Mouse (Mus musculus) limb, embryonic 14.5 days (tissue): ENCODE results near the gene Arhgap9. TPM values are rescaled to one million over a fixed set of nuclear protein-coding genes. Genes with fewer than 3 reads are reported as not detected.

Experiments
- ATAC-seq: fragments of 200-750 bp; cut with Nextera tagmentation; 2 replicates; pipeline ENCODE4 v1.8.0; 2017; ENCODE audit warnings: low read depth, moderate number of reproducible peaks, moderate TSS enrichment; ENCODE audit not compliant: low FRiP score
- DNase-seq: peaks from one replicate; pipeline ENCODE4 v3.0.0-alpha.2; 2015; ENCODE audit warnings: low spot score
- H3K27ac ChIP-seq: fragments of 300-500 bp; sonication (generic); replicated peaks from 2 replicates; pipeline ENCODE4 v1.5.1; 2014; ENCODE audit warnings: low read depth, mild to moderate bottlenecking, low read length, moderate library complexity, mixed read lengths
- H3K27me3 ChIP-seq: fragments of 300-500 bp; sonication (generic); 2 replicates; pipeline ENCODE4 v1.6.1; 2014; ENCODE audit warnings: low read length, mixed read lengths; ENCODE audit not compliant: control insufficient read depth, insufficient read depth
- H3K36me3 ChIP-seq: fragments of 300-500 bp; sonication (generic); 2 replicates; pipeline ENCODE4 v1.6.1; 2014; ENCODE audit warnings: mild to moderate bottlenecking, low read length, moderate library complexity, mixed read lengths; ENCODE audit not compliant: control insufficient read depth, insufficient read depth
- H3K4me1 ChIP-seq: fragments of 300-500 bp; sonication (generic); 2 replicates; pipeline ENCODE4 v1.6.1; 2014; ENCODE audit warnings: antibody characterized with exemption, low read length, mixed read lengths; ENCODE audit not compliant: control insufficient read depth, insufficient read depth
- H3K4me2 ChIP-seq: fragments of 300-500 bp; sonication (generic); replicated peaks from 2 replicates; pipeline ENCODE4 v1.6.1; 2014; ENCODE audit warnings: low read depth, mild to moderate bottlenecking, low read length, moderate library complexity; ENCODE audit not compliant: severe bottlenecking
- H3K4me3 ChIP-seq: fragments of 300-500 bp; sonication (generic); replicated peaks from 2 replicates; pipeline ENCODE4 v1.5.1; 2014; ENCODE audit warnings: low read length
- H3K9ac ChIP-seq: fragments of 300-500 bp; sonication (generic); 2 replicates; pipeline ENCODE4 v1.6.1; 2014; ENCODE audit warnings: mild to moderate bottlenecking, low read depth, low read length, moderate library complexity; ENCODE audit not compliant: severe bottlenecking
- H3K9me3 ChIP-seq: fragments of 300-500 bp; sonication (generic); 2 replicates; pipeline ENCODE4 v1.6.1; 2016; ENCODE audit warnings: low read length; ENCODE audit not compliant: control insufficient read depth
- POLR2A ChIP-seq: fragments of 200-500 bp; IDR thresholded peaks from 2 replicates; pipeline ENCODE4 v1.8.0; 2012; ENCODE audit warnings: inconsistent platforms, mild to moderate bottlenecking, moderate library complexity, borderline replicate concordance; ENCODE audit not compliant: insufficient read depth, insufficient read length; ENCODE audit errors: extremely low read depth
- WGBS: fragments of 180-500 bp; shearing (Covaris S2); extraction: QIAGEN DNeasy Blood & Tissue Kit; methylation state at CpG from one replicate; pipeline ENCODE4 v1.1.7; 2014; 5-methylcytosine and 5-hydroxymethylcytosine counted together
- polyA plus RNA-seq, 2 experiments: library from polyadenylated mRNA; depleted of rRNA in 1 of 2; stranded (reverse) in 1 of 2; unstranded in 1 of 2; fragments of >200 nt; fragmentation: Nextera tagmentation in 1 of 2; extraction: Ambion mirVana in 1 of 2; gene quantifications; 2 replicates each; pipeline versions ENCODE4 v1.2.1 to v1.2.3; 2012 to 2014

Gene Arhgap9
- polyA plus RNA-seq, 2 experiments = 5.5 to 5.6 TPM

DNA sequence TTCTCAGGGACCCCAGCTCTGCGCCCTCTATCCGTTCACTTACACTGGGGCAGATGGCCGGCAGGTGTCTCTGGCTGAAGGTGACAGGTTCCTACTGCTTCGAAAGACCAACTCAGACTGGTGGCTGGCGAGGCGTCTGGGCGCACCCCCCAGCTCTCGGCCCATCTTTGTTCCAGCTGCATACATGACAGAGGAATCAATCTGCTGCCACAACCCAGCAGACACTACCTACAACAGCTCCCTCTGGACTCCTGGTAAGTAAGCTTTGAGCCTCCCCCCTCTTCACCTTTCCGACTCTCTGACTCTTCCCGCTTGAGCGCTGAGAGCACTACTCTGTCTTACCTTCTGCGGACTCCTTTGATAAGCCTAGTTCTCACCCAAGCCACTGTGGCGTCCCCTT is 414 bp downstream of the Arhgap9 start:
- Histone ChIP-seq H3K36me3 (no peaks in the 10 kb centered on the region), H3K9ac (no peak overlapping the region), H3K4me3 (no peak overlapping the region), H3K9me3 (no peaks in the 10 kb centered on the region), H3K27ac (no peak overlapping the region), H3K27me3 (peaks cover 15% of the 10 kb centered on the region), H3K4me1 (peaks cover 8% of the 10 kb centered on the region; the same call in 1 of the 2 replicates), H3K4me2 (no peak overlapping the region)
- DNase-seq (no peak), ATAC-seq (no peak)
- TF ChIP-seq POLR2A = no peak
- 51% methylated on average over 13 of the region's 13 CpGs for WGBS

DNA sequence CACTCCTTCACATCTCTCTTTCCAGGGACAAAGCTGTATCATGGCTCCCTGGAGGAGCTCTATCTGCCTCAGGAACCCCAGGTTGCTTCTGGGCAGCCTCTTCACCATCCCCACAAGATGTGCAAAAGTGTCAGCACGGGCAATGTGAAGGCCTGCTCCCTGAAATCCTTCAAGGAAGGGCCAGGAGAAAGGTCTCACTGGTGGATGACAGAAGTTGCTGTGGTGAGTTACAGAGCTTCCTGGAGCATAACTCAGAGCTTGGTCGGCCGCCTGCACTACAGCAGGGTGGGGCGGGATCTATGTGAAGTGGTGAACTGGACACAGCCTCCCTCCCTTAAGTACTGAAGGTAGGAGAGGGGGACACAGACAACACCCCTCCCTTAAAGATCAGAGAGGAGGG is 905 bp downstream of the Arhgap9 start:
- Histone ChIP-seq H3K4me3 (no peak overlapping the region), H3K4me1 (peaks cover 8% of the 10 kb centered on the region; the same call in 1 of the 2 replicates), H3K9me3 (no peaks in the 10 kb centered on the region), H3K4me2 (no peak overlapping the region), H3K27ac (no peak overlapping the region), H3K36me3 (no peaks in the 10 kb centered on the region), H3K27me3 (peaks cover 20% of the 10 kb centered on the region), H3K9ac (no peak overlapping the region)
- 63% methylated on average over 4 of the region's 4 CpGs for WGBS
- no peak for TF ChIP-seq POLR2A
- no peak for DNase-seq
- no peak for ATAC-seq

DNA sequence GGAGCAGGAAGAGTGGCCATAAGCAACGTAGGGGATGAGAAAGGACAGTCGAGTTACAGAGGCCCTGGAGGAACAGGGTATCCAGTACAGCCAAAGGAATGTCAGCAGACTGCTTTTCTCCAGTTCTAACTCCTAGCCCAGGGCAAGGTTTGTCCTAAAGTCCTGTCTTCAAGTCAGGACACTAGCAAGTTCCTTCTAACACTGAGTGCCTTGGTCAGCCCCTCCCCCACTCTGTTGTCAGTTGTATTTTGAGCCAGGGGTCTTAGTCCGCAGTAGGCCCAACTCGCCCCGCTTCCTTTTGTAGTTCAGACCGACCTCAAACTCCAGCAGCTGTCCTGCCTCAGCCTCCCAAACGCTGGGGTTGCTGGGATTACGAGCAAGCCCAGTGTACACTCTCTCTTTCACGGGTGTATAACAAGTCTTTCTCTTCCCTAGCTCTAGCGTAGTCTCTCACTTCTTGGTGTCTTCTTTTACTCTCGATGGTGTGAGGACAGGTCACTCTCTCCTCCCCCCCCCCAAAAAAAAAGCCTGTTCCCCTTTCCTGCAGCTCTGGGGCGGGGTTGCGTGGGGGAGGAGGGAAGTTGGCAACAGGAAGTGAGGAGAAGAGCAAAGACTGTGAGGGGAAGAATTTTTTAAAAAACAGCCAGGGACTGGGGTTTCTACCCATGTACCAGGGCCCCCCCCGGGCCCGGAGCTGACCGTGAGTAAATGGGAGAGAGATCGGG is 1.5 kb downstream of the Arhgap9 start:
- DNase-seq (no peak), ATAC-seq (no peak)
- peaks cover 23% of the 10 kb centered on the region for H3K27me3 ChIP-seq
- no peak overlapping the region for H3K4me3 ChIP-seq
- no peaks in the 10 kb centered on the region for H3K36me3 ChIP-seq
- no peak overlapping the region for H3K9ac ChIP-seq
- no peak overlapping the region for H3K4me2 ChIP-seq
- 74% methylated on average over 17 of the region's 17 CpGs for WGBS
- peaks cover 8% of the 10 kb centered on the region; the same call in 1 of the 2 replicates for H3K4me1 ChIP-seq
- H3K27ac ChIP-seq = no peak overlapping the region
- no peak for TF ChIP-seq POLR2A
- H3K9me3 ChIP-seq = no peaks in the 10 kb centered on the region

DNA sequence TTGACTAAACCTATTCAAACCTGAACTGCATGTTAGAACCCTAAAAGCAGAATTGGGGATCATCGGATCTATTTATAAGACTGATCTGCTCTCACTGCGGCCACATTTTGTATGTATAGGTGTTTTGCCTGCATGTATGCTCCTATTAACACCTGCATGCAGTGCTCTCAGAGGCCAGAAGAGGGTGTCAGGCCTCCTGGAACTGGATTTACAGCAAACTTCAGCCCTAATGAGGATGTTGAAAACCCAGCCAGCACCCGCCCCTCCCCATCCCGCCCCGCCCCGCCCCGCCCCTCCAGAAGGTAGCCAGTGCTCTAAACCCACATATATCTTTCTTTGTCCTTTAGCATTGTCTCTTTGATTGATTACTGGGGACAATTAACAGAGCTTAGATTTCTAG is 2.7 kb downstream of the Arhgap9 start:
- Histone ChIP-seq H3K4me3 (no peak overlapping the region), H3K4me1 (peaks cover 8% of the 10 kb centered on the region; the same call in 1 of the 2 replicates), H3K36me3 (no peaks in the 10 kb centered on the region; the same call in 1 of the 2 replicates), H3K9me3 (no peaks in the 10 kb centered on the region), H3K4me2 (no peak overlapping the region), H3K27me3 (peaks cover 23% of the 10 kb centered on the region), H3K27ac (no peak overlapping the region), H3K9ac (no peak overlapping the region)
- TF ChIP-seq POLR2A = no peak
- DNase-seq (peak; percentile 56), ATAC-seq (no peak)
- 5% methylated on average over 7 of the region's 7 CpGs for WGBS

DNA sequence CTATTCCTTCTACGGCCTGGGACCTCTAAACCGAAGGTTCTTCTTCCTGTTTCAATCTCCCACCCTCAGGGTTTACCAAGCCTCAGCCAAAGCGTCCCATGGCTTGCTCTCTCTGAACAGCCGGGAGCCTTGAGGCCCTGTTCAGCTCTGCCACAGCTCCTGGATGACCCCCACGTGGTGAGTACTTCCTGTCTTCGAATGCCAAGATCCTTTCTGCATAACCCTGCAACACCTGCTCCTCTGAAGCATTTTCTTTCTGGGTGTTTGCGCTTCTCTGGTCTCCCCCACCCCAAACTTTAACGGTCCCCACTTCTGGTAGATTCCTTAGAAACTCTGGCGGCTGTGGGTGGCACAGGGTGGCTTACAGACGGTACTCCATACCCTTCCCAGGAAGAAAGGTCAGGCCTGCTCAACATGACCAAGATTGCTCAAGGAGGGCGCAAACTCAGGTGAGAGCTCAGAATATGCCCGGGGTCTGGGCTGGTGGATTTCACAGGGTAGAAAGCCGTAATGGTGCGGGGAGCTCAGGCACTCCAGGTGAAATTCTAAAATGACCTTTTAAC is 3.8 kb downstream of the Arhgap9 start:
- DNase-seq (no peak), ATAC-seq (no peak)
- no peak for TF ChIP-seq POLR2A
- H3K27me3 ChIP-seq = peaks cover 23% of the 10 kb centered on the region
- peaks cover 10% of the 10 kb centered on the region for H3K36me3 ChIP-seq
- 17% methylated on average over 14 of the region's 14 CpGs for WGBS
- peak overlapping the region; percentile 96 for H3K4me2 ChIP-seq
- peak overlapping the region; percentile 52 for H3K4me3 ChIP-seq
- H3K27ac ChIP-seq = no peak overlapping the region
- peak overlapping the region; percentile 67; the same call in 1 of the 2 replicates for H3K9ac ChIP-seq
- H3K4me1 ChIP-seq = peaks cover 8% of the 10 kb centered on the region; the same call in 1 of the 2 replicates
- no peaks in the 10 kb centered on the region for H3K9me3 ChIP-seq
